Mouse (Mus musculus) MEL (cell line): ENCODE measurements at regions not wholly inside any gene's neighbourhood (a gene's known extent, or its start where the extent isn't known, plus 50 kb on each side); places are given as distances from the start of the nearest gene placed in this dataset.

Source experiments
- DNase-seq: peaks from one replicate; pipeline ENCODE4 v3.0.0; 2011; ENCODE audit warnings: low read depth, low spot score
- H3K27ac ChIP-seq: 2 replicates; pipeline ENCODE4 v1.5.1; 2012; ENCODE audit warnings: low read depth, mild to moderate bottlenecking, control low read depth, low read length, moderate library complexity; ENCODE audit not compliant: control insufficient read depth
- H3K27me3 ChIP-seq, 2 experiments: fragments of 150-350 bp in 1 of 2; sonication (generic) in 1 of 2; 2 replicates each; pipeline ENCODE4 v1.6.1; 2012; ENCODE audit warnings: low read length in 2 of 2, mild to moderate bottlenecking in 2 of 2, improper control_type of control experiment in 1 of 2, moderate library complexity in 1 of 2; ENCODE audit not compliant: insufficient read depth in 2 of 2, control insufficient read depth in 1 of 2
- H3K36me3 ChIP-seq, 2 experiments: 2 replicates each; pipeline ENCODE4 v1.6.1; 2012 to 2014; ENCODE audit warnings: low read length in 2 of 2, improper control_type of control experiment in 1 of 2, inconsistent platforms in 1 of 2, mild to moderate bottlenecking in 1 of 2; ENCODE audit not compliant: insufficient read depth in 2 of 2, control insufficient read depth in 1 of 2
- H3K4me1 ChIP-seq, 2 experiments: fragments of 150-350 bp in 1 of 2; sonication (generic) in 1 of 2; 2 replicates each; pipeline ENCODE4 v1.6.1; 2012; ENCODE audit warnings: low read length in 2 of 2, improper control_type of control experiment in 1 of 2, mild to moderate bottlenecking in 1 of 2; ENCODE audit not compliant: insufficient read depth in 2 of 2, control insufficient read depth in 1 of 2
- H3K4me3 ChIP-seq, 2 experiments: fragments of 150-350 bp in 1 of 2; sonication (generic) in 1 of 2; 2 replicates each; pipeline ENCODE4 v1.5.1; 2012; ENCODE audit warnings: low read depth in 2 of 2, low read length in 2 of 2, mild to moderate bottlenecking in 2 of 2, moderate library complexity in 2 of 2, control low read depth in 1 of 2, improper control_type of control experiment in 1 of 2; ENCODE audit not compliant: control insufficient read depth in 1 of 2, insufficient read depth in 1 of 2
- H3K79me2 ChIP-seq: 2 replicates; pipeline ENCODE4 v1.6.1; 2012; ENCODE audit warnings: mild to moderate bottlenecking, low read length, moderate library complexity; ENCODE audit not compliant: control insufficient read depth, poor library complexity, insufficient read depth
- H3K9ac ChIP-seq: 2 replicates; pipeline ENCODE4 v1.6.1; 2012; ENCODE audit warnings: low read depth, mild to moderate bottlenecking, control low read depth, low read length, moderate library complexity; ENCODE audit not compliant: control insufficient read depth, poor library complexity, severe bottlenecking
- H3K9me3 ChIP-seq: fragments of 150-350 bp; sonication (generic); replicated peaks from 2 replicates; pipeline ENCODE4 v1.6.1; 2012; ENCODE audit warnings: mild to moderate bottlenecking, low read length, improper control_type of control experiment, moderate library complexity; ENCODE audit not compliant: insufficient read depth
- E2F4 ChIP-seq: IDR thresholded peaks from 2 replicates; pipeline ENCODE4 v1.6.1; 2011; ENCODE audit warnings: low read depth, low read length, improper control_type of control experiment, borderline replicate concordance
- ELF1 ChIP-seq: IDR thresholded peaks from 2 replicates; pipeline ENCODE4 v1.6.1; 2014; ENCODE audit warnings: low read depth, mild to moderate bottlenecking, inconsistent platforms, low read length, improper control_type of control experiment, moderate library complexity
- MAX ChIP-seq: IDR thresholded peaks from 2 replicates; pipeline ENCODE4 v1.6.1; 2011; ENCODE audit warnings: low read length, improper control_type of control experiment
- MXI1 ChIP-seq: IDR thresholded peaks from 2 replicates; pipeline ENCODE4 v1.6.1; 2011; ENCODE audit warnings: mild to moderate bottlenecking, low read depth, low read length, improper control_type of control experiment
- NRF1 ChIP-seq: IDR thresholded peaks from 2 replicates; pipeline ENCODE4 v1.6.1; 2014; ENCODE audit warnings: low read depth, mild to moderate bottlenecking, inconsistent platforms, low read length, improper control_type of control experiment, moderate library complexity; ENCODE audit not compliant: poor library complexity, insufficient read depth, severe bottlenecking
- POLR2A ChIP-seq, 2 experiments: IDR thresholded peaks; 2 replicates each; pipeline ENCODE4 v1.6.1; 2011 to 2012; ENCODE audit warnings: low read length in 2 of 2, mild to moderate bottlenecking in 2 of 2, control low read depth in 1 of 2, improper control_type of control experiment in 1 of 2, low read depth in 1 of 2, moderate library complexity in 1 of 2; ENCODE audit not compliant: control insufficient read depth in 1 of 2, insufficient read depth in 1 of 2, poor library complexity in 1 of 2
- RAD21 ChIP-seq: IDR thresholded peaks from 2 replicates; pipeline ENCODE4 v1.6.1; 2011; ENCODE audit warnings: mild to moderate bottlenecking, low read depth, low read length, improper control_type of control experiment
- RCOR1 ChIP-seq: IDR thresholded peaks from 2 replicates; pipeline ENCODE4 v1.6.1; 2012; ENCODE audit warnings: low read depth, mild to moderate bottlenecking, inconsistent platforms, low read length, improper control_type of control experiment
- SMC3 ChIP-seq: IDR thresholded peaks from 2 replicates; pipeline ENCODE4 v1.6.1; 2011; ENCODE audit warnings: low read depth, low read length, improper control_type of control experiment
- TCF12 ChIP-seq: IDR thresholded peaks from 2 replicates; pipeline ENCODE4 v1.6.1; 2014; ENCODE audit warnings: low read depth, mild to moderate bottlenecking, inconsistent platforms, low read length, improper control_type of control experiment, moderate library complexity
- UBTF ChIP-seq: IDR thresholded peaks from 2 replicates; pipeline ENCODE4 v1.6.1; 2012; ENCODE audit warnings: low read depth, mild to moderate bottlenecking, inconsistent platforms, low read length, improper control_type of control experiment, moderate library complexity, borderline replicate concordance; ENCODE audit not compliant: insufficient read depth
- USF2 ChIP-seq, 2 experiments: IDR thresholded peaks; 2 replicates each; pipeline ENCODE4 v1.6.1; 2011 to 2012; ENCODE audit warnings: improper control_type of control experiment in 2 of 2, low read length in 2 of 2, borderline replicate concordance in 1 of 2, inconsistent platforms in 1 of 2, low read depth in 1 of 2, mild to moderate bottlenecking in 1 of 2; ENCODE audit not compliant: insufficient read depth in 1 of 2
- ZC3H11A ChIP-seq: IDR thresholded peaks from 2 replicates; pipeline ENCODE4 v1.6.1; 2012; ENCODE audit warnings: low read depth, mild to moderate bottlenecking, inconsistent platforms, low read length, improper control_type of control experiment

DNA sequence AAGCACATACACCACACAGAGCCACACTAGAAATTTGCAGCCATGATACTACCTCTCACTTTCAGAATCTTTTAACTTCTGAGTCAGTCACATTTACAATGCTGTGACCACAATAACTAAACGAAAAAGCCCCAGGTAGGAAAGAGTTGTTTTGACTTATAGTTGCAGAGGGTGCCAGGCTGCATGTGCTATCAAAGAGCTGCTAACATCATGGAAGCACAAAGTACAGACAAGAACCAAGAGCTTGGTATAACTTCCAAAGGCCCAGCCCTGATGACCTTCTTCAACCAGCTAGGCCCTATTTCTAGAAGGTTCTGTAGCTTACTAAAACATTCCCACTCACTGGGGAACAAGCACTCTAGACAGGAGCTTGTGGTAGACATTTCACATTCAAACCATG, 314.1 kb upstream of the Plxna2 start:
- no peak overlapping the region for H3K9ac ChIP-seq
- no peaks in the 10 kb centered on the region for H3K9me3 ChIP-seq
- no peaks in the 10 kb centered on the region for H3K4me1 ChIP-seq
- H3K27me3 ChIP-seq: no peaks in the 10 kb centered on the region
- no peak overlapping the region for H3K4me3 ChIP-seq
- no peaks in the 10 kb centered on the region for H3K36me3 ChIP-seq
- no peak overlapping the region for H3K27ac ChIP-seq
- TF ChIP-seq UBTF (no peak), USF2 (IDR thresholded peaks at IDR 0.05; ENCODE audit: borderline replicate concordance in 1 of 2, insufficient read depth in 1 of 2, low read depth in 1 of 2, low read length in 2 of 2) (no peak), E2F4 (no peak), MAX (no peak)
- TF ChIP-seq, all 39 proteins: peak for 0
- no peak for DNase-seq
- H3K79me2 ChIP-seq: no peaks in the 10 kb centered on the region

DNA sequence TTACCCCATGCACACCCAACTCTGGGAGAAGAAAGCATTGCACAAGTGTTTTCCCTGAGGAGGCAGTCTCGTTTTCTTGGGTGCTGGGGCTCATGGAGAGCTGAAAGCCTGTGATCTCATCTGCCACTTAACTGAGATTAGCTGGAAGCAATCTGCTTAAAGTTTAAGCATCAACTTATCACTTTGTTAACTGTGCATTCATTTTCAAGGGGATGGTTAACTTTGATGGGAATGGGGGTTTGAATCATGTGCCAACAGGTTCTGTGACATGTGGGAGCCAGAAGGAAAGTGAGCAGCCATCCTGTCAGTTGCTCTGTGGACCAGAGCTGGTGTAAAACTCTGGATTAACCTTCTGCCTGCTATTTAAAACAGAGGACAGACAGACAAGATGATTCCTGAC, 315.2 kb upstream of the Plxna2 start:
- DNase-seq: no peak
- Histone ChIP-seq H3K4me3 (no peak overlapping the region), H3K79me2 (no peaks in the 10 kb centered on the region), H3K9ac (no peak overlapping the region), H3K27me3 (no peaks in the 10 kb centered on the region), H3K9me3 (no peaks in the 10 kb centered on the region), H3K27ac (no peak overlapping the region), H3K4me1 (no peaks in the 10 kb centered on the region), H3K36me3 (no peaks in the 10 kb centered on the region)
- no peak for TF ChIP-seq MXI1
- no peak for TF ChIP-seq NRF1
- no peak for TF ChIP-seq RCOR1
- no peak for TF ChIP-seq ZC3H11A
- no peak for TF ChIP-seq TCF12
- TF ChIP-seq MAX: no peak
- TF ChIP-seq ELF1: no peak
- TF ChIP-seq RAD21: no peak

DNA sequence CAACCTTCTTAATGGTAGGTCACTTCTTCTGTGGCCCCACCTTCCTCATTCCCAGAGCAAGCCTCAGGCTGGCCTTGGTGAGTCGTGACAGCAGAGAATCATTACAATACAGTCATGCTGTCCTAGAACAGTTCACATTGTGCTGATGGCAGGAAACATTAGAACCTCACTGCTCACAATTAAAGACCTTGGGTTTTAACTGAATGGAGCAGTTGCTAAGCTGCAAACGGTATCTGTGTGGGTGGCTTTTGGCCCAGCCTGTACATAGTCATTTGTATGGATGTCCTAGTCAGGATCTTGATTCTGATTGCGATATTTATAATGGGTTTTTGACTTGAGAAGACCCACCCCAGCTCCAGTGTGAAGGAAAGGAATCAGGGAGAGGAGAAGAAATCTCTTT, 336.1 kb upstream of the Plxna2 start:
- TF ChIP-seq POLR2A (IDR thresholded peaks at IDR 0.05; ENCODE audit: control insufficient read depth in 1 of 2, insufficient read depth in 1 of 2, low read depth in 1 of 2, low read length in 2 of 2, poor library complexity in 1 of 2) (no peak), UBTF (no peak), SMC3 (no peak)
- Histone ChIP-seq H3K27me3 (no peaks in the 10 kb centered on the region), H3K4me1 (no peaks in the 10 kb centered on the region), H3K27ac (no peak overlapping the region), H3K4me3 (no peak overlapping the region), H3K9ac (no peak overlapping the region), H3K79me2 (no peaks in the 10 kb centered on the region), H3K36me3 (no peaks in the 10 kb centered on the region), H3K9me3 (no peaks in the 10 kb centered on the region)
- no peak for DNase-seq
